Mouse (Mus musculus) liver, adult 2 months (tissue): ENCODE data around the gene Unc13a.

Source experiments
- CTCF ChIP-seq: fragments of 200-500 bp; IDR thresholded peaks from 2 replicates; pipeline ENCODE4 v1.5.1; 2011; ENCODE audit warnings: low read depth, low read length, control low read depth
- POLR2A ChIP-seq: fragments of 200-500 bp; IDR thresholded peaks from 2 replicates; pipeline ENCODE4 v1.6.1; 2011; ENCODE audit warnings: low read length, control low read depth; ENCODE audit not compliant: insufficient read depth; ENCODE audit errors: extremely low read depth

DNA sequence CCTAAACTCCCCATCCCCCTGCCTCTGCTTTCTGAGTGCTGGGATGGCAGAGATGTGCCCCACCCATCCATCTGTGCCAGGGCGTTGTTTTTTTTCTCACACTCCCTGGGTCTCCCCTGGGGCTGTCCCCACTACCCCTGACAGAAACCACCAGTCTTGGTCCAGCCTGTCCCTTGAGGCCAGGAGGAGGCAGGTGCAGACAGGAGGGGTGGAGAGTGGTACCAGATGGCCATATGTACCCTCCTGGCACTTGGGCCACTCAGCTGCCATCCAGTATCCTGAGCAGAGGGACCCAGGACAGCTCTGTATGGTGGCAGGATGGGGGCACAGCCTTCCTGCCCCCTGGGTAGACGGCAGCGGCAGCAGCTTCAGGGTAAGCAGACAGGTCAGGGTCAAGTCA, 74.1 kb downstream of the Unc13a start, which contains the start of gene Fam129c:
- TF ChIP-seq CTCF (no peak), POLR2A (no peak)
